Comparison of ENCODE assay signal across 10 mouse cellular contexts in genomic region chr15:98971111-98971510, GRCm38 (mm10). TPM values are rescaled to one million over a fixed set of nuclear protein-coding genes. Genes with fewer than 3 reads are reported as not detected.
DNase-seq lines count a peak whose midpoint lies in the region; ATAC-seq and TF ChIP-seq lines count a peak whose summit lies in the region.
"Had no signal": no experiment of that assay in that cellular context is flagged by ENCODE, and none has a peak within 500 bp of the region (broad histone marks: within the 10 kb centered on the region; RNA-seq: fewer than 3 reads in every experiment).

No protein-coding gene starts in this region.

- WGBS in hindbrain, embryonic 10.5 days = 34% methylated on average over 4 of the region's 4 CpGs
- 7% methylated on average over 4 of the region's 4 CpGs for WGBS in midbrain, postnatal 0 days

- peak overlapping the region; percentile 50 for H3K9ac ChIP-seq in midbrain, postnatal 0 days (replicated peaks; ENCODE audit: low read length, poor library complexity, severe bottlenecking)

- 0 out of 2 replicates have a peak, but pooled peaks cover 4% of the 10 kb centered on the region for H3K36me3 ChIP-seq in hindbrain, embryonic 10.5 days
- H3K36me3 ChIP-seq in midbrain, postnatal 0 days (ENCODE audit: insufficient read depth, low read length) = no peaks in the 10 kb centered on the region

- peaks cover 66% of the 10 kb centered on the region for H3K4me1 ChIP-seq in hindbrain, embryonic 10.5 days (replicated peaks)
- peaks cover 16% of the 10 kb centered on the region for H3K4me1 ChIP-seq in midbrain, postnatal 0 days (ENCODE audit: insufficient read depth, low read length)

- H3K27ac ChIP-seq in hindbrain, embryonic 10.5 days = peak overlapping the region; percentile 98
- peak overlapping the region; percentile 96 for H3K27ac ChIP-seq in midbrain, postnatal 0 days (ENCODE audit: low read depth, low read length)

- H3K27me3 ChIP-seq in hindbrain, embryonic 10.5 days (ENCODE audit: insufficient read depth, poor library complexity, severe bottlenecking) = no peaks in the 10 kb centered on the region
- H3K27me3 ChIP-seq in midbrain, postnatal 0 days (ENCODE audit: insufficient read depth, low read length) = no peaks in the 10 kb centered on the region

- DNase-seq in layer of hippocampus, adult 11-12 months (ENCODE audit: low spot score) = peak; percentile 73
- no peak for DNase-seq in layer of hippocampus, postnatal 25 days (ENCODE audit: extremely low spot score in 1 of 2, low spot score in 1 of 2)
- DNase-seq in brain, embryonic 14.5 days (ENCODE audit: low read depth) = peak; percentile 96
- no peak for DNase-seq in hindbrain, embryonic 10.5 days (ENCODE audit: low spot score)
- peak; percentile 96 for DNase-seq in midbrain, postnatal 0 days (ENCODE audit: low spot score)
- DNase-seq in spleen, postnatal 4 days (ENCODE audit: low spot score in 2 of 2) = no peak
- DNase-seq in thymus, adult 18-20 months = no peak
- DNase-seq in kidney, adult 11 months = no peak

- peak overlapping the region; percentile 14; the same call in 1 of the 2 replicates for H3K4me3 ChIP-seq in hindbrain, embryonic 10.5 days
- peak overlapping the region; percentile 16 for H3K4me3 ChIP-seq in midbrain, postnatal 0 days (ENCODE audit: low read depth, low read length)

- peak overlapping the region; percentile 52 for H3K4me2 ChIP-seq in midbrain, postnatal 0 days (ENCODE audit: low read depth, low read length, poor library complexity, severe bottlenecking)

- no peak for TF ChIP-seq POLR2A in brain, embryonic 14.5 days (IDR thresholded peaks at IDR 0.05; ENCODE audit: borderline replicate concordance, extremely low read depth, insufficient read depth, insufficient read length, poor library complexity, severe bottlenecking)

- no peak for TF ChIP-seq CTCF in brain, embryonic 14.5 days (IDR thresholded peaks at IDR 0.05; ENCODE audit: borderline replicate concordance, extremely low read depth, insufficient read depth, insufficient read length)
- TF ChIP-seq CTCF in midbrain, postnatal 0 days (IDR thresholded peaks at IDR 0.05) = no peak; the same call in 1 of the 2 replicates

- 0 out of 2 replicates have a peak, but pooled peaks cover 3% of the 10 kb centered on the region for H3K9me3 ChIP-seq in hindbrain, embryonic 10.5 days
- H3K9me3 ChIP-seq in midbrain, postnatal 0 days (ENCODE audit: low read length) = no peaks in the 10 kb centered on the region

- ATAC-seq in midbrain, postnatal 0 days (ENCODE audit: low FRiP score) = peak; percentile 76
- ATAC-seq: lung, postnatal 0 days had no signal

RNA-seq across cellular contexts. Expression of gene Tuba1a, which starts 17.6 kb away (rescaled TPM):
- total RNA-seq in layer of hippocampus, postnatal 25 days (2021) = 1,000 to 10,000 TPM; 1,021 to 1,172 TPM
- polyA plus RNA-seq in brain, embryonic 14.5 days (2012; rRNA removed) = 11,216 and 14,471 TPM in 2 replicates
- polyA plus RNA-seq in hindbrain, embryonic 10.5 days (2016; fragmentation: Nextera tagmentation; extraction: Ambion mirVana) = 4,838 and 8,764 TPM in 2 replicates
- total RNA-seq in midbrain, postnatal 0 days (2014; rRNA removed) = 17,447 and 20,461 TPM in 2 replicates
- polyA plus RNA-seq in midbrain, postnatal 0 days (2015; fragmentation: Nextera tagmentation; extraction: Ambion mirVana) = 15,641 and 16,823 TPM in 2 replicates

RNA-seq across cellular contexts. Expression of gene Gm49450, which starts 17.8 kb away (rescaled TPM):
- not detected for total RNA-seq in layer of hippocampus, postnatal 25 days (2021)
- 136 and 183 TPM in 2 replicates for polyA plus RNA-seq in brain, embryonic 14.5 days (2012; rRNA removed)
- not detected in 2 replicates for polyA plus RNA-seq in hindbrain, embryonic 10.5 days (2016; fragmentation: Nextera tagmentation; extraction: Ambion mirVana)
- total RNA-seq in midbrain, postnatal 0 days (2014; rRNA removed) = 1,797 and 2,945 TPM in 2 replicates
- polyA plus RNA-seq in midbrain, postnatal 0 days (2015; fragmentation: Nextera tagmentation; extraction: Ambion mirVana) = not detected in 2 replicates
- total RNA-seq: gastrocnemius, postnatal 4 days had no signal
- polyA plus RNA-seq: lung, postnatal 0 days had no signal

RNA-seq across cellular contexts. Expression of gene Tuba1b, which starts 36.7 kb away (rescaled TPM):
- 100 to 1,000 TPM; 478 to 525 TPM for total RNA-seq in layer of hippocampus, postnatal 25 days (2021)
- 2,160 and 2,864 TPM in 2 replicates for polyA plus RNA-seq in brain, embryonic 14.5 days (2012; rRNA removed)
- 2,254 and 2,463 TPM in 2 replicates for polyA plus RNA-seq in hindbrain, embryonic 10.5 days (2016; fragmentation: Nextera tagmentation; extraction: Ambion mirVana)
- total RNA-seq in midbrain, postnatal 0 days (2014; rRNA removed) = 2,522 and 3,264 TPM in 2 replicates
- 1,582 and 1,796 TPM in 2 replicates for polyA plus RNA-seq in midbrain, postnatal 0 days (2015; fragmentation: Nextera tagmentation; extraction: Ambion mirVana)

RNA-seq across cellular contexts. Expression of gene Lmbr1l, which starts 53.1 kb away (rescaled TPM):
- total RNA-seq in layer of hippocampus, postnatal 25 days (2021) = 10 to 100 TPM; 11.5 to 17.9 TPM
- 106 and 176 TPM in 2 replicates for polyA plus RNA-seq in brain, embryonic 14.5 days (2012; rRNA removed)
- 22.3 and 25.5 TPM in 2 replicates for polyA plus RNA-seq in hindbrain, embryonic 10.5 days (2016; fragmentation: Nextera tagmentation; extraction: Ambion mirVana)
- 46.0 and 56.9 TPM in 2 replicates for total RNA-seq in midbrain, postnatal 0 days (2014; rRNA removed)
- polyA plus RNA-seq in midbrain, postnatal 0 days (2015; fragmentation: Nextera tagmentation; extraction: Ambion mirVana) = 19.6 and 21.7 TPM in 2 replicates

RNA-seq across cellular contexts. Expression of gene Tuba1c, which starts 58.6 kb away (rescaled TPM):
- total RNA-seq in layer of hippocampus, postnatal 25 days (2021) = 10 to 100 TPM; 62.5 to 77.9 TPM
- polyA plus RNA-seq in brain, embryonic 14.5 days (2012; rRNA removed) = 62.6 and 100 TPM in 2 replicates
- polyA plus RNA-seq in hindbrain, embryonic 10.5 days (2016; fragmentation: Nextera tagmentation; extraction: Ambion mirVana) = 111 and 135 TPM in 2 replicates
- total RNA-seq in midbrain, postnatal 0 days (2014; rRNA removed) = 18.2 and 22.6 TPM in 2 replicates
- 9.6 and 9.9 TPM in 2 replicates for polyA plus RNA-seq in midbrain, postnatal 0 days (2015; fragmentation: Nextera tagmentation; extraction: Ambion mirVana)

Comparison
In these comparisons a context has a peak if more than half of its experiments do, and no peak if none do; other contexts are left out.
1. DNase-seq: peak in layer of hippocampus, adult 11-12 months (single experiment), brain, embryonic 14.5 days (single experiment) and midbrain, postnatal 0 days (single experiment); none in layer of hippocampus, postnatal 25 days (0 of 2), hindbrain, embryonic 10.5 days (single experiment), spleen, postnatal 4 days (0 of 2), thymus, adult 18-20 months (0 of 2) and kidney, adult 11 months (single experiment).
2. RNA of gene Gm49450, which starts 17.8 kb away (polyA plus RNA-seq): 136 to 183 TPM in brain, embryonic 14.5 days; not detected in hindbrain, embryonic 10.5 days and not detected in midbrain, postnatal 0 days; every median in the first group is over 100 times any median in the second.